Mouse (Mus musculus) layer of hippocampus, postnatal 10 days (tissue): ENCODE results near the gene Art5. TPM values are rescaled to one million over a fixed set of nuclear protein-coding genes. Genes with fewer than 3 reads are reported as not detected.
"Not testable (repeated sequence)": the region's sequence is repeated elsewhere in the genome, so short reads cannot be mapped to it uniquely, and the experiment has no call there.

Experiments
- DNase-seq, 2 experiments: peaks; one replicate each; pipeline ENCODE4 v3.0.0; 2021; ENCODE audit warnings: low spot score in 2 of 2
- total RNA-seq, 2 experiments: library from RNA; stranded (reverse); gene quantifications; 2 replicates each; pipeline ENCODE4 v1.2.3; 2021

Gene Art5
- total RNA-seq, 2 experiments from 2014 or later: not detected

DNA sequence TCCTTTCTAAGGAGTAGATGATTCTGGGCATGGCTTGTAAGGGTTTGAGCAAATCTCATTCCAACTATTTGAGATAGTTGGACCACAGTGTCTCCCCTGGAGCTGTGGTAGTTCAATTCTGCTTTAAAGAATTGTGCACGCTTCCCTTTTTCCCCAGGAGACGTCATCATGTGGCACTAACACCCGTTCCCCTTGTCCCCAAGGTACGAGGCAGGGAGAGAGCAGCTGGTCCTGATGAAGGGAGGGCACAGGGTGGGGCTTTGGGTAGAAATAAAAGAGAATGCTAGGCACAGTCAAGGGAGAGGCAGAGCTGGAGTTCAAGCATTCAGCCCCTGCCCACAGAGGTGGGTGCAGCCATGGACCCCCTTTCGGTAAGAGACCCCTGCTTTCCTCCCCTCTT lies 26.5 kb downstream of the Art5 start, which contains the start of gene Trpc2:
Gene Trpc2, plus strand, starts transcription at position 301 of the 400 bp plus-strand sequence.
- no peak for DNase-seq

DNA sequence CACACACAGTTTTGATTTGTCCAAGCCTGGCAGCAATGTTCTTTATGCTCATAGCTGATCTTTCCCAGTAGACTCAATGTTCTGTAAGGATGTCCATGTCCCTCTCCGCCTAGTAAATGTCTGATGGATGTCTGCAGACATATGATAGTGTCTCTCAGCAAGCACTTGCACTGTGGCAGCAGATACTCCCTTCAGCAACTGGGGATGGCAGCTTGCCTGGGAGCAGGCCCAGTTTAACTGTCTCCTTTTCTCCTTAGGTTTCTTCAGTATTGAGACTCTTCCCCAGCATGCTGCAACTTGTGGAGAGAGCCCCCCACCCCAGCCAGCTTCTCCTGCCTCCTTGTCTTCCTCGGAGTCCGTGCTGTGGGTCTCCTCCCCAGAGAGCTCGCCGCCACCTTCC lies 27.5 kb downstream of the Art5 start:
- no peak for DNase-seq

DNA sequence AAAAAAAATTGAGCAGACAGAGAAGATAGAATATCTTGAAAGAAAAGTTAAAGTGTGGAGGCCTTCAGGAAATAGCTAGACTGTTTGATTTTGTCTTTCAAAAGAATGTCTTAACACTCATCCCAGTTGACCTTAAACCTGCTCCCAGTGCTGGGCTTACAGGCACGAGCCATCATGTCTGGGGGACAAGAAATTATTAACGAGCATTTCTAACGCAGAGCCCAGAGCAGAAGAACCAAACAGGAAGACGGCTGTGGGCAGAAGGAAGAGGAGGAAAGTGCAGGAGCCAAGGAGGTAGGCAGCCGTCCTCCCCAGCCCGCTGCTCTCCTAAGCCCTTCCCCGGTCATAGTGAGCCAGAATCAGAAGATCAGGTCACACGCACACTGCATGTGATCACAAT lies 29.0 kb downstream of the Art5 start:
- DNase-seq: no peak

DNA sequence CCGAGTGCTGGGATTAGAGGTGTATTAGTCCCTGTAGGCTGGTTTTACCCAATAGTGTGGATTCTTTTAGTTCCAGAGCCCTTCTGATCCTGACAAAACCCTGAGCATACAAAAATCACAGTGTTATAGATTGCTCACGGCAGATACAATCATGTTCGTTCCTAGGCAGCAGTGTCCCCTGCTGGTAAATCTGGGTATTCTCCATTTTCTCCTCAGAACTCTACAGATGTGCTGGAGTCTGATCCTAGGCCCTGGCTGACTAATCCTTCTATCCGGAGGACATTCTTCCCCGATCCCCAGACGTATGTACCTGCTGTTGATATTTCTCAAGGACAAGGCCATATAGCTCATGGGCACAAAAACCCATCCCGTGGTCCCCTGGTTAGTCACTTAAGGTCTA lies 30.8 kb downstream of the Art5 start:
- DNase-seq: peak; percentile 46 to 48

DNA sequence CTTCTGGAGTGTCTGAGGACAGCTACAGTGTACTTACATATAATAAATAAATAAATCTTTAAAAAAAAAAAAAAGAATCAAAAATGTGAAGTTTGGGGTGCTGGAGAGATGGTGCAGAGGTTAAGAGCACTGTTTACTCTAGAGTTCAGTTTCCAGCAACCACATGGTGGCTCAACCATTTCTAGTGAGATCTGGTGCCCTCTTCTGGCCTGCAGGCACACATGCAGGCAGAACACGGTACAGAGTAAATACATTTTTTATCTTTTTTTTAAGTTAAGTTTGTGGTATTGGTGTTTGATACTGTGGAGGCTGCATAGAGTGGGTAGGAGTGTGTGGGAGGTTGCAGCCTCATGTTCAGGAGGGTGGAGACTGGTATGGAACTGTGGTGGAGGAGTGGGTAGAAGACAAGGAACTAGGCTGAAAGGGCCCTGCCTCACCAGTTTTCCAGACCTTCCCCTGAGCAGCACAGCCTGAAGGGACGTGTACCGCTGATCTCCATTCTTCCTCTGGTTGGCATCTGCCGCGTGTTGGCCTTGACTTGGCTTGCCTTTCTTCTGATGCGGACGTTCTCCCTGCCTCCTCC lies 32.5 kb downstream of the Art5 start:
- DNase-seq: no peak

DNA sequence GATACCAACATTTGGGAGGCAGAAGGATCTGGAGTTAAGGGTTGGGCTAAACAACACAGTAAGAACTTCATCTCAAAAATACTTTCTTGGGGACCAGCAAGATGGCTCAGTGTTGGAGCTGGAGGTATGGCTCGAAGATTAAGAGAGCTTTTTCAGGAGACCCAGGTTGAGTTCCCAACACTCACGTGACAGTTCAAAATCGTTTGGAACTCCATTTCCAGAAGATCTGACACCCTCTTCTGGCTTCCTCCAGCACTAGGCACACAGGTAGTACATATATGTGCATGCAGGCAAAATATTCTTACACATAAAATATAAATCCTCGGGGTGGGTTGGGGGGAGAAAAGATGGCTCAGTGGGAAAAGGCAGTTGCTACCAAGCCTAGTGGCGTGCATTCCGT lies 42.9 kb downstream of the Art5 start:
- DNase-seq: no peak

DNA sequence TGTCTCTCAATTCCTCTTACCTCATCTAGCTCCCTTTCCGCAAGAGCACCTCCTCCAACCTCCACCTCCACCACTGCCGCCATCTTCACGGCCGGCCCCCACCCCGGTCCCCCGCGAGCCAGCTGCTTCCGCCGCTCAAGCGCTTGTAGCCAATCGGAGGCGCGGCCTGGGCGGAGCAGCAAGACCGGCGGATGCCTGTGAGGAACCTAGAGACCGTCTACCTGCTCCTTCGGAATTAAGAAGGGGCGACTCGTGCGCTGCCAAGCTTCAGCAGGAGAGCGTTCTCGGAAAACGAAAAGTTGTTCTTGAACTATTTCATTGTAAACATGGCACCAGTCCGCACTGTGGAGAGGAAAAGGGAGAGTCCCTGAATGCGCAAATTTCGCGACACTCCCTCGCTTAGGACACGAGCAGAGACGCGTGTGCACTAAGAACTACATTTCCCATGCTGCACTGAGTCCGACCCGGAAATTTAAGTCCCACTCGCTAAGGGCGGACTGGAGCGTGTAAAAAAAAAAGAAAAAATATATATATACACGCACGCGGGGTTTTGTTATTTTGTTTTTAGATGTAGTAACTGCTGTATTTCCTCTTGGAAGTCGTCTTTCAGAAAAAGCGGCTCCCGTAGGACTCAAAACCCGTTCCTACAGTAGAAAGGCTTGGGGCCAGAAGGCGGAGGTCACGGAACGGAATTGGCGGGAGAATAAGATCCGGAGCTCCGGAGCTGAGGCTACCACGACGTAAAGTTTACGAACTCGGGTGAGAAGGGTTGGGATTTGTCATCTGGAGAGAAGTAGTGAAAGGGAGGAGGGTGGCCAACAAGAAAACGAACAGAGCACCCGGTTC lies 44.0 kb downstream of the Art5 start, which contains the start of the genes Rnf121, Xndc1 and Xntrpc:
Gene Rnf121, minus strand, starts transcription at position 424 of the 846 bp plus-strand sequence.
Gene Xndc1, plus strand, starts transcription at position 466 of the 846 bp plus-strand sequence.
Gene Xntrpc, plus strand, starts transcription at position 668 of the 846 bp plus-strand sequence.
- DNase-seq: peak; percentile 91 to 94

DNA sequence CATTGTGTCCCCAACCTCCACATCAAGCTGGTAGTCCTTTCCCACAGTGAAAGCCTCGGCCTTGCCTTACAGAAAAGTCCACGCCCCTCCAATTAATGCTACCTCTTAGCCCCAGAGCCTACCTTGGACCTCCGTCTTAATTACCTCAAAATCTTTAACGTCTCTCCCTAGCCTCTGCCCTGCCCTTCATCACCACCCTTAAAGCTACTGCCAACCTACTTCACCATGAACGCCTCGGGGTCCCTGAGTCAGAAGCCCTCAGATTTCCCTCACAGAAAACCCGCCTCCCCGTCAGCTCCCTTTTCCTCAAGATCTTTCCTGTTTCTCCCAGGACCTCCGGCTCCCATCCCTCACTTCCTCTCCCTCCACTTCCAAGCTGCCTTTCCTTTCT lies 44.6 kb downstream of the Art5 start:
- DNase-seq: no peak

DNA sequence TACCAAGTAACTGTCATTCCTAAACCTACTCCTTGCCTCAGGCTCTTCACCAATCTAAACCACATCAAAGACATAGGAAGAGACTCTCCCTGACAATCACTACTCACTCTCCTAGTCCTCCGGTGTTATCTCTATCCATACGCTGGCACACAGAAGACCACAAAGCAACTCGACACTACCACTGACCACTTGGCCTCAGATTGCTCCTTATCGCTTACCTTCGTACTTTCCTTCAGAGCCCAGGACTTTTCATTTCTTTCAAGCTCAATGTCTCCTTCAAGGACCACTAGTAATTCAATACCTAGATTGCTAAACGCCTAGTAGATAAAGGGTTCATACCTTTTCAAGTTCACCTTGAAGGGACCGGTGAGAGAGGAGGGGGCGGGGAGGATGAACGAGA lies 45.4 kb downstream of the Art5 start:
- DNase-seq: no peak

DNA sequence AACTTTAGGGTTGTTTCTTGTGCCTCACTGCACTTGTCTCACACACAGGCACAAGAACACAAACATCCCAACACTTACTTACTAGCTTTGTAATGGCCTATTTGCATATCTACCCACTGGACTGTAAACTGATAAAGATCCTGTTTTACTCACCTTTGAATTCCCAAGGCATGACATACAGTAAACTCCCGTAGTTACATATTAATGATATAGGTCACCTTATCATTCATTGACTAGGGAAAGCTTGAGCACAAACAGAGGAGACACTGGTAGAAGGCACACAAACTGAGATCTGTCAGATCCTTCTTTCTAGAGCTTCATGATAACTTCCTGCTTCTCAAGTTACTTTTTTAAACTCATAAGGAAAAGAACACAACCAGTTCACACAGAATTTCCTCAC lies 47.1 kb downstream of the Art5 start:
- no peak for DNase-seq

DNA sequence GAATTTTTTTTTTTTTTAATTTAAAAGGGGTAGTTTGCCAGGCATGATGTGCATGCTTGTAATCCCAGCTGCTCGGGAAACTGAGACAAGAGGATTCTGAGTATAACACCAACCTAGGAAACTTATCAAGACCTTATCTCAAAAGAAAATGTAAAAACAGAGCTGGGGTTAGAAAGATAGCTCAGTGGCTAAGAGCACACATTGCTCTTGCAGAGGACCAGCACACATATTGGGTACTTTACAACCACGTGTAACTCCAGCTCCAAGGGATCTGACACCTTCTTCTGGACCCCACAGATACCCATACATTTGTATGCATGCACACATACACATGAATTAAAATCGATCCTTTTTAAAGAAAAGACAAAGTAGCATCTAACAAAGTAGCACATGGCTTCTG lies 47.9 kb downstream of the Art5 start:
- DNase-seq: no peak

DNA sequence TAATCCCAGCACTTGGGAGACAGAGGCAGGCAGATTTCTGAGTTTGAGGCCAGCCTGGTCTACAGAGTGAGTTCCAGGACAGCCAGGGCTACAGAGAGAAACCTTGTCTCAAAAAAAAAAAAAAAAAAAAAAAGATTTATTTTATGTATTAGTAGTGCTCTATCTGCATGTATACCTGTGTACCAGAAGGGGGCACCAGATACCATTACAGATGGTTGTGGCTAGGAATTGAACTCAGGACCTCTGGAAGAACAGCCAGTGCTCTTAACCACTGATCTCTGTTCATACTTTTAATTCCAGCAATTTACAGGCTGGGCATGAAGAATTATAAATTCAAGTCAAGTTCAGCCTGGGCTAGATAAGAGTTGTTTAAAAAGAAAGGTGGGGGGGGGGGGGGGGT lies 60.8 kb downstream of the Art5 start:
- not testable (repeated sequence) for DNase-seq

Other genes with a start within 250 kb of the Art5 start
- gene Anapc15, start 245.8 kb downstream of the Art5 start, total RNA-seq: 10 to 100 TPM; 31.8 to 34.3 TPM
- gene Folr1, start 238.7 kb downstream of the Art5 start, total RNA-seq: 10 to 100 TPM in 1 of 2 experiments, 1 to 10 TPM in 1; 1.3 to 17.2 TPM
- gene Lamtor1, start 203.6 kb downstream of the Art5 start, total RNA-seq: 10 to 100 TPM; 98.0 to 98.3 TPM
- under 1 TPM in 1 of 2 experiments, not detected in 1; 0.11 TPM for gene Tomt, start 203.1 kb downstream of the Art5 start, total RNA-seq
- gene Lrrc51, start 175.6 kb downstream of the Art5 start, total RNA-seq: 1 to 10 TPM; 5.2 to 6.5 TPM
- gene Numa1, start 175.4 kb downstream of the Art5 start, total RNA-seq: 10 to 100 TPM; 64.7 to 71.6 TPM
- gene Il18bp, start 90.8 kb downstream of the Art5 start, total RNA-seq: 10 to 100 TPM; 11.1 to 11.9 TPM
- 10 to 100 TPM; 44.6 to 45.4 TPM for gene Rnf121, start 44.0 kb downstream of the Art5 start, total RNA-seq
- 10 to 100 TPM; 23.2 to 23.6 TPM for gene Xndc1, start 44.0 kb downstream of the Art5 start, total RNA-seq
- 1 to 10 TPM; 1.5 to 1.9 TPM for gene Xntrpc, start 43.8 kb downstream of the Art5 start, total RNA-seq
- 1 to 10 TPM in 1 of 2 experiments, under 1 TPM in 1; 0.36 to 1.5 TPM for gene Trpc2, start 26.4 kb downstream of the Art5 start, total RNA-seq
- not detected for gene Art1, start 7.7 kb downstream of the Art5 start, total RNA-seq
- gene Chrna10, start 7.3 kb upstream of the Art5 start, total RNA-seq: not detected
- gene Nup98, start 100.7 kb upstream of the Art5 start, total RNA-seq: 10 to 100 TPM; 33.3 to 34.0 TPM
- 10 to 100 TPM; 29.9 to 34.3 TPM for gene Pgap2, start 100.7 kb upstream of the Art5 start, total RNA-seq
- gene Rhog, start 146.6 kb upstream of the Art5 start, total RNA-seq: 10 to 100 TPM; 15.8 to 16.3 TPM
- gene Stim1, start 158.3 kb upstream of the Art5 start, total RNA-seq: 10 to 100 TPM; 56.7 to 66.1 TPM